Comparison of ENCODE assay signal across 16 mouse cellular contexts in genomic region chr13:113863688-113864087, GRCm38 (mm10).
DNase-seq lines count a peak whose midpoint lies in the region; ATAC-seq and TF ChIP-seq lines count a peak whose summit lies in the region.
"Had no signal": no experiment of that assay in that cellular context is flagged by ENCODE, and none has a peak within 500 bp of the region (broad histone marks: within the 10 kb centered on the region; RNA-seq: fewer than 3 reads in every experiment).

No protein-coding gene starts in this region.

- no peak for ATAC-seq in lung, embryonic 14.5 days (ENCODE audit: insufficient read depth)
- peak; percentile 55 for ATAC-seq in lung, postnatal 0 days
- ATAC-seq: forebrain, embryonic 15.5 days had no signal

- intact Hi-C loops in heart, postnatal 36 days (cut with DNase I), result loop anchor here (2.0 to 10.0 kb wide), 2 partner anchors 223 to 819 kb away; partner anchors contain the start of gene Gpx8

- TF ChIP-seq CTCF in lung, embryonic 14.5 days (IDR thresholded peaks at IDR 0.05; ENCODE audit: low read depth), result no peak
- no peak for TF ChIP-seq CTCF in lung, adult 2 months (IDR thresholded peaks at IDR 0.05; ENCODE audit: insufficient read depth, low read length)
- TF ChIP-seq CTCF in lung, postnatal 0 days (IDR thresholded peaks at IDR 0.05), result no peak

- H3K36me3 ChIP-seq in lung, embryonic 14.5 days (ENCODE audit: insufficient read depth), result no peaks in the 10 kb centered on the region
- no peaks in the 10 kb centered on the region for H3K36me3 ChIP-seq in lung, postnatal 0 days (ENCODE audit: insufficient read depth, low read length)
- H3K36me3 ChIP-seq: embryonic facial prominence, embryonic 10.5 days; forebrain, embryonic 15.5 days; hindbrain, embryonic 15.5 days had no signal

- H3K27ac ChIP-seq in lung, embryonic 14.5 days (ENCODE audit: low read depth), result no peak overlapping the region
- no peak overlapping the region for H3K27ac ChIP-seq in lung, postnatal 0 days (ENCODE audit: low read length)
- H3K27ac ChIP-seq: forebrain, embryonic 15.5 days; hindbrain, embryonic 15.5 days had no signal

- no peaks in the 10 kb centered on the region for H3K4me1 ChIP-seq in lung, embryonic 14.5 days (ENCODE audit: insufficient read depth)
- H3K4me1 ChIP-seq in lung, adult 2 months (ENCODE audit: control insufficient read depth, insufficient read depth, low read length), result peaks cover 32% of the 10 kb centered on the region
- H3K4me1 ChIP-seq in lung, postnatal 0 days (ENCODE audit: insufficient read depth, low read depth, low read length), result no peaks in the 10 kb centered on the region

- no peak overlapping the region for H3K4me2 ChIP-seq in lung, embryonic 14.5 days
- H3K4me2 ChIP-seq in lung, postnatal 0 days (replicated peaks; ENCODE audit: low read depth, low read length), result no peak overlapping the region
- H3K4me2 ChIP-seq: forebrain, embryonic 15.5 days; heart, embryonic 11.5 days; hindbrain, embryonic 15.5 days had no signal

- no peak overlapping the region for H3K9ac ChIP-seq in lung, embryonic 14.5 days
- no peak overlapping the region for H3K9ac ChIP-seq in lung, postnatal 0 days (replicated peaks; ENCODE audit: low read depth)
- H3K9ac ChIP-seq: forebrain, embryonic 15.5 days; hindbrain, embryonic 15.5 days had no signal

- H3K9me3 ChIP-seq in lung, embryonic 14.5 days (ENCODE audit: low read depth, low read length), result no peaks in the 10 kb centered on the region
- no peaks in the 10 kb centered on the region for H3K9me3 ChIP-seq in lung, postnatal 0 days (ENCODE audit: low read length)
- H3K9me3 ChIP-seq: embryonic facial prominence, embryonic 10.5 days; forebrain, embryonic 15.5 days; hindbrain, embryonic 15.5 days had no signal

- peak; percentile 55 for DNase-seq in heart, adult 11 months
- no peak for DNase-seq in heart, postnatal 36 days
- DNase-seq in lung, embryonic 14.5 days, result peak; percentile 41
- DNase-seq in lung, adult 2 months, result no peak
- peak; percentile 58 for DNase-seq in lung, postnatal 0 days (ENCODE audit: low spot score)
- no peak for DNase-seq in retina, embryonic 14.5 days (ENCODE audit: low spot score)
- no peak for DNase-seq in ovary, postnatal 10 days (ENCODE audit: low spot score)
- DNase-seq: cerebellum, adult 18-20 months; cerebellum, adult 9-11 months; cerebellum, postnatal 36 days; heart, adult 18-20 months had no signal

- no peaks in the 10 kb centered on the region for H3K27me3 ChIP-seq in lung, embryonic 14.5 days (ENCODE audit: insufficient read depth, low read length)
- H3K27me3 ChIP-seq in lung, postnatal 0 days (replicated peaks; ENCODE audit: insufficient read depth, low read length), result no peaks in the 10 kb centered on the region
- H3K27me3 ChIP-seq: CH12.LX; forebrain, embryonic 15.5 days; hindbrain, embryonic 15.5 days had no signal

- peak; percentile 85 for TF ChIP-seq EP300 in lung, postnatal 0 days (IDR thresholded peaks at IDR 0.05)

- WGBS in lung, embryonic 14.5 days, result 43% methylated on average over 10 of the region's 10 CpGs
- WGBS in lung, adult 2 months, result 42% methylated on average over 10 of the region's 10 CpGs
- 34% methylated on average over 10 of the region's 10 CpGs for WGBS in lung, postnatal 0 days

- TF ChIP-seq POLR2A in lung, adult 2 months (IDR thresholded peaks at IDR 0.05; ENCODE audit: borderline replicate concordance, extremely low read depth, low read depth, low read length), result no peak

- no peak overlapping the region for H3K4me3 ChIP-seq in lung, embryonic 14.5 days (ENCODE audit: low read depth, low read length)
- H3K4me3 ChIP-seq in lung, adult 2 months (replicated peaks; ENCODE audit: extremely low read depth, low read depth, low read length), result no peak overlapping the region
- no peak overlapping the region for H3K4me3 ChIP-seq in lung, postnatal 0 days (ENCODE audit: low read depth, low read length)
- H3K4me3 ChIP-seq: embryonic facial prominence, embryonic 10.5 days; forebrain, embryonic 15.5 days; hindbrain, embryonic 15.5 days had no signal

Comparison
In these comparisons a context has a peak if more than half of its experiments do, and no peak if none do; other contexts are left out.
1. DNase-seq: peak in heart, adult 11 months (single experiment), lung, embryonic 14.5 days (single experiment) and lung, postnatal 0 days (single experiment); none in heart, postnatal 36 days (0 of 2), lung, adult 2 months (single experiment), retina, embryonic 14.5 days (single experiment) and ovary, postnatal 10 days (single experiment).